Mouse (Mus musculus) heart, embryonic 16.5 days (tissue): ENCODE measurements at regions not wholly inside any gene's neighbourhood (a gene's known extent, or its start where the extent isn't known, plus 50 kb on each side); places are given as distances from the start of the nearest gene placed in this dataset.

Experiments used
- ATAC-seq: fragments of 200-750 bp; cut with Nextera tagmentation; replicated peaks from 2 replicates; pipeline ENCODE4 v1.8.0; 2017; ENCODE audit warnings: moderate number of reproducible peaks; ENCODE audit not compliant: insufficient read depth, low FRiP score; ENCODE audit errors: extremely low read depth
- H3K27ac ChIP-seq: fragments of 300-500 bp; sonication (generic); 2 replicates; pipeline ENCODE4 v1.5.1; 2014; ENCODE audit warnings: mild to moderate bottlenecking, low read length, control low read depth, moderate library complexity
- H3K27me3 ChIP-seq: fragments of 300-500 bp; sonication (generic); 2 replicates; pipeline ENCODE4 v1.6.1; 2014; ENCODE audit warnings: low read length, mixed read lengths; ENCODE audit not compliant: control insufficient read depth, insufficient read depth
- H3K36me3 ChIP-seq: fragments of 300-500 bp; sonication (generic); 2 replicates; pipeline ENCODE4 v1.6.1; 2014; ENCODE audit not compliant: control insufficient read depth, insufficient read depth
- H3K4me1 ChIP-seq: fragments of 300-500 bp; sonication (generic); 2 replicates; pipeline ENCODE4 v1.6.1; 2014; ENCODE audit warnings: low read length, mixed read lengths; ENCODE audit not compliant: control insufficient read depth, insufficient read depth
- H3K4me2 ChIP-seq: fragments of 300-500 bp; sonication (generic); 2 replicates; pipeline ENCODE4 v1.6.1; 2014; ENCODE audit warnings: low read depth, mild to moderate bottlenecking, control low read depth, low read length
- H3K4me3 ChIP-seq: fragments of 300-500 bp; sonication (generic); 2 replicates; pipeline ENCODE4 v1.5.1; 2014; ENCODE audit warnings: mild to moderate bottlenecking, control low read depth, low read length
- H3K9ac ChIP-seq: fragments of 300-500 bp; sonication (generic); 2 replicates; pipeline ENCODE4 v1.6.1; 2014; ENCODE audit warnings: low read length, control low read depth
- H3K9me3 ChIP-seq: fragments of 300-500 bp; sonication (generic); replicated peaks from 2 replicates; pipeline ENCODE4 v1.6.1; 2016; ENCODE audit warnings: low read length; ENCODE audit not compliant: control insufficient read depth
- WGBS: fragments of 180-500 bp; shearing (Covaris S2); extraction: QIAGEN DNeasy Blood & Tissue Kit; methylation state at CpG from one replicate; pipeline ENCODE4 v1.1.7; 2014; 5-methylcytosine and 5-hydroxymethylcytosine counted together

DNA sequence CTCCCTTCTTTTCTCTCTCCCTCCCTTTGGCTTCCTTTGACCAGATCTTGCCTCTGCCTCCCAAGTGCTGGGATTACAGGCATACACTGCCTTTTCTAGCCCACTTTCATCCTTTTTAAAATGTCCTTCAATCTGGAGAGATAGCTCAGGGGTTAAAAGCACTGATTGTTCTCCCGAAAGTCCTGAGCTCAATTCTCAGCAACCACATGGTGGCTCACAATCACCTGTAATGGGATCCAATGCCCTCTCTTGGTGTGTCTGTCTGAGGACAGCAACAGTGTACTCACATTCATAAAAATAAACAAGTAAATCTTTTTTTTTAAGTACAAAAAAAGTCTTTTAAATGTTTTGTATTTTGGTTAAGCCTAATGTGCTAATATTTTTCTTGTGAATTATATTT lies 158.4 kb upstream of the Rpl34 start:
- Histone ChIP-seq H3K4me1 (no peaks in the 10 kb centered on the region; the same call in 1 of the 2 replicates), H3K4me3 (no peak overlapping the region), H3K9me3 (peaks cover 3% of the 10 kb centered on the region; the same call in 1 of the 2 replicates), H3K27ac (no peak overlapping the region), H3K4me2 (no peak overlapping the region), H3K9ac (no peak overlapping the region), H3K27me3 (no peaks in the 10 kb centered on the region), H3K36me3 (no peaks in the 10 kb centered on the region)
- ATAC-seq = no peak
- 59% methylated on average over 1 of the region's 1 CpGs for WGBS

DNA sequence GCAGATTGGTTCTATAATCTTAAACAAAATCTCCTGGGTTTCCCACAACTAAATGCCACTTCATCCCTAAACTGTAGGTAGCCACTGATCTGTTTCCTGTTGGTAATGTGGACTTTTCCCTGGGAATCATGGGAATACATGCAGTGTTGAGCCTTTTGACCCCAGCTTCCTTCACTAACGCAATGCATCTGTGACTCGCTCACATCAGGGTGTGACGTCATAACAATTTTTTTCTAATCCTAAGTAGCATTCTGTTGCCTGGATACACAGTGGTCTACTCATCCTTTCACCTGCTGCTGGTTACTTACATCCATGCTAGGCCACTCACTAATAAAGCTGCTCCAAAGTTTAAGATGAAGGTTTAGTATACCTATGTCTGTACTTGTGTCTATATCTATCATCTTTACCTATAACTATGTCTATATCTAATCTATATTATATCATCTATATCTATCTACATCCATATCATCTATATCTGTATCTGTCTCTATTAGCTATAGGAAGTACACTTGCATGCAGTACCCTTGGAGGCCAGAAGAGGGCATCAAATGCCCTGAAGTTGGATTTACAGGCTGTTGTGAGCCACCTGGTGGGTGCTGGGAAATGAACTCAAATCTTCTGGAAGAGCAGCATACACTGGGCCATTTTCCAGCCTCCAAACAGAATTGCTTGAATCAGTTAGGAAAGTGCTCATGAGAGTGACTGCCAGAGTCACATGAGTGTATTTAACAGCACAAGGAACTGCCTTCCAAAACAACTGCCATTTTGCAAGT lies 157.5 kb upstream of the Rpl34 start:
- WGBS = 79% methylated on average over 3 of the region's 3 CpGs
- H3K27ac ChIP-seq = no peak overlapping the region
- H3K4me2 ChIP-seq = no peak overlapping the region
- H3K4me1 ChIP-seq = no peaks in the 10 kb centered on the region; the same call in 1 of the 2 replicates
- no peak overlapping the region for H3K4me3 ChIP-seq
- no peak overlapping the region for H3K9ac ChIP-seq
- ATAC-seq = no peak
- H3K9me3 ChIP-seq = peaks cover 3% of the 10 kb centered on the region; the same call in 1 of the 2 replicates
- no peaks in the 10 kb centered on the region for H3K27me3 ChIP-seq
- no peaks in the 10 kb centered on the region for H3K36me3 ChIP-seq

DNA sequence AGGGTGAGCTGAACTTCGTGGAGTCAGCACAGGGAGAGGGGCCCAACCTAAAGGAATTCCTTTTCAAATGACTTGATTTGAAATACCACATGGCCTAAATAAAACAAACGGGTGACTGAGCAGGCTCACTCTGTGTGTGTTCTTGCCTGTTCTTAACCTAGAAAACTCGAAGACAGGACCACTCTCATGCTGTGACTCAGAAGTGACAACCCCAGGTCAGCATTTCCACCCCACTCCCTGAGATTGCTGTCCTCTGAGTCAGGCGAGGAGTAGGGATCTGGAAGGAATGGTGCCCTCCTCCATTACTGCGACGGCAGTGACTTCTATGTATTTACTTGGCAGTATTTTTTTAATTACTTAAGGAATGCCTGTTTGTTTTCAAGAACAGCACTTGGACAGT lies 155.8 kb upstream of the Rpl34 start:
- no peaks in the 10 kb centered on the region for H3K36me3 ChIP-seq
- H3K4me3 ChIP-seq = no peak overlapping the region
- H3K27me3 ChIP-seq = no peaks in the 10 kb centered on the region
- 45% methylated on average over 6 of the region's 6 CpGs for WGBS
- no peak overlapping the region for H3K4me2 ChIP-seq
- ATAC-seq = no peak
- no peak overlapping the region for H3K9ac ChIP-seq
- no peak overlapping the region for H3K27ac ChIP-seq
- no peaks in the 10 kb centered on the region; the same call in 1 of the 2 replicates for H3K4me1 ChIP-seq
- H3K9me3 ChIP-seq = peaks cover 3% of the 10 kb centered on the region; the same call in 1 of the 2 replicates

DNA sequence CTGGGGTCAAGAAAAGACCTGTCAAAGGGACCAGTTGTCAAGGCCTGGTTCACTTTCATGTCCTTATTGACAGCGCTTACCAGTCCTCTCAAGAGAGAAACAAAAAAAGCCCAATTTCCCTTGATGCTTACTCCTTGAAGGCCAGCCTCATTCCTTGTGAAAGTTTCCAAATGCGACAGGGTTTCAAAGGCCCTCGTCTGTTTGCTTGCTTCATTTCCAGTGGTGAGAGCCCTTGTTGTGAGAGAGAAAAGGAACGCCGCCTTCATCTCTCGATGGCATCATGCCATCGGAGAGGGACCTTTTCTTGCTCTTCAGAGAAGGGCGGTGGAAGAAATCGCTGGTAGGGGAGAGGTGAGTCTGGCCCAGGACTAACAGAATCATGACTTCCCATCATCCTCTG lies 154.2 kb upstream of the Rpl34 start:
- no peak overlapping the region for H3K27ac ChIP-seq
- no peak overlapping the region for H3K9ac ChIP-seq
- no peaks in the 10 kb centered on the region for H3K36me3 ChIP-seq
- WGBS = 84% methylated on average over 9 of the region's 9 CpGs
- H3K9me3 ChIP-seq = peaks cover 3% of the 10 kb centered on the region; the same call in 1 of the 2 replicates
- H3K4me1 ChIP-seq = peaks cover 2% of the 10 kb centered on the region
- no peak overlapping the region for H3K4me3 ChIP-seq
- no peak for ATAC-seq
- H3K27me3 ChIP-seq = no peaks in the 10 kb centered on the region
- H3K4me2 ChIP-seq = no peak overlapping the region

DNA sequence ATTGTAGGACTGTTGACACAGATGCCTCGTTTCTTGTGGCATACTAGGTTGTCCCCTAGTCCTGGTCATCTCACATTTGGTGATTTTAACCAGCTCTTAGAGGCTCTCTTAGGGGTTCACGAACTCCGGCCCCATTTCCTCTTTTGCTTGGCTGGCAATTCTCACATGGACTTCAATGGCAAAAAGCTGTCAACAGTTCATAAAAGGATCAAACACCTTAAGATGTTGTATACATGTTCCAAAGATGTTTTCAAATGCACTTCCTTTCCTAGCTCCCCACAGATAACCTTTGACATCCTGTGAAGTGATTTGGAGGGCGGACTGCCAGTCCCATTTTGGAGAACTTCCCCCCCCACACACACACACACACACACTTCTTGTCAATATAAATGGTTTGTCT lies 153.7 kb upstream of the Rpl34 start:
- Histone ChIP-seq H3K9me3 (peaks cover 3% of the 10 kb centered on the region; the same call in 1 of the 2 replicates), H3K4me1 (peaks cover 7% of the 10 kb centered on the region), H3K36me3 (no peaks in the 10 kb centered on the region), H3K27ac (no peak overlapping the region), H3K4me3 (no peak overlapping the region), H3K4me2 (no peak overlapping the region), H3K9ac (no peak overlapping the region), H3K27me3 (no peaks in the 10 kb centered on the region)
- ATAC-seq = no peak
- 38% methylated on average over 4 of the region's 4 CpGs for WGBS

DNA sequence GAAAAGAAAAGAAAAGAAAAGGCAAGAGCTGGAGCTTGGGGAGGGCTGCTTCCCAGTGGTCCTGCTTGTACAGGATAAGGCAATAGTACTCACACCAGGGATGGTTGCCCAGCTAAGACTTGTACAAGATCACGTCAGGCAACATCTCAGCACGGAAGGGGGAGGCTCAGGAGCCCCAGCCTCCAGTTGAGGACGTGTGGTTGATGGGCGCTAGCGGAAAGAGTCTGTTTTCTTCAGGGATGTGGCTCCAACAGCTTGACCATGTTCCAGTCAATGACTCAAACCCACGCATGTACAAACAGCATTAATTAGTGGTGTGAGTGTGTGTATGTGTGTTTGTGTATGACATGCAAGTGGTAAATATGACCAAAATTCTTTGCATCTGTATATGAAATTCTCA lies 153.1 kb upstream of the Rpl34 start:
- WGBS = 75% methylated on average over 6 of the region's 6 CpGs
- H3K36me3 ChIP-seq = no peaks in the 10 kb centered on the region
- H3K27me3 ChIP-seq = no peaks in the 10 kb centered on the region
- no peak overlapping the region for H3K4me2 ChIP-seq
- peaks cover 3% of the 10 kb centered on the region; the same call in 1 of the 2 replicates for H3K9me3 ChIP-seq
- no peak for ATAC-seq
- no peak overlapping the region for H3K9ac ChIP-seq
- H3K4me1 ChIP-seq = peaks cover 8% of the 10 kb centered on the region
- H3K27ac ChIP-seq = no peak overlapping the region
- H3K4me3 ChIP-seq = no peak overlapping the region

DNA sequence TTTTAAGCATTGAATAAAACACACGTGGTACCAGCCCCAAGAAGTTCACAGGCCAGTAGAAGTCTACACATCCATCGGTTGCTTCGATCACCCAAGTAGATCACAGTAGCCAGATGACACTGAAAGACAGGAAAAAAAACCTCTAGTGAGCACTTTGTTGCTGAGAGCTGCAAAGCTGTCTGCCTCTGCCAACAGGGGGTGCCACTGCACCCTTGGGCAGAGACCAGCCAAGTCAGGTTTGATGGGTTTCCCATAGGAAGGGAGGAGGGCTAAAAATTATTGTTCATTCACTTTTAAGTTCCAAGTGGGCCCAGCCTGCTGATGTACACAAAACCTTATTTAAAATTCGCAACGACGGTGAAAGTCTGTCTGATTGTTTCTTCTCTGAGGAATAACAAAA lies 150.3 kb upstream of the Rpl34 start:
- H3K27ac ChIP-seq = no peak overlapping the region
- 84% methylated on average over 6 of the region's 6 CpGs for WGBS
- no peaks in the 10 kb centered on the region for H3K9me3 ChIP-seq
- no peak overlapping the region for H3K4me3 ChIP-seq
- peaks cover 11% of the 10 kb centered on the region for H3K4me1 ChIP-seq
- ATAC-seq = no peak
- H3K9ac ChIP-seq = no peak overlapping the region
- no peaks in the 10 kb centered on the region for H3K27me3 ChIP-seq
- H3K36me3 ChIP-seq = no peaks in the 10 kb centered on the region
- H3K4me2 ChIP-seq = no peak overlapping the region

DNA sequence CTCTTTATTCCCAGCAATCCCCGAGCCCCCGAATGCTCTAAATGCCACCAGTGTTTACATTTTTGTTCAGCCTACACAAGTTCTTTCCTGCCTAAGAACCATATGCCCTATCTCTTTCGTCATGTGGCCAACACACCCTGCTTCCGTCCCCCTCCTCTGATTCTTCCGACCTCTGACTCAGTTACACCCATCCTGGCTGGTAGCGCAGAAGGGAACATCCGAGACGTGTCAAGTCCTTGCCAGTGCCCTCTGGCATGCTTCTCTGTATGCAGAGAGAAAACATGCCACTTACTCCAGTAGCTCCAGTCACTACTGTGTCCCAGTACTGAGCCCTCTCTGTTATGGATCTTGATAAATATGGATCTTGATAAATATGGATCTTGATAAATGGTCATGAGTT lies 149.3 kb upstream of the Rpl34 start:
- peak overlapping the region; percentile 53 for H3K4me2 ChIP-seq
- H3K27ac ChIP-seq = no peak overlapping the region
- no peak for ATAC-seq
- H3K36me3 ChIP-seq = no peaks in the 10 kb centered on the region
- no peaks in the 10 kb centered on the region for H3K9me3 ChIP-seq
- 15% methylated on average over 8 of the region's 8 CpGs for WGBS
- no peak overlapping the region for H3K9ac ChIP-seq
- H3K27me3 ChIP-seq = no peaks in the 10 kb centered on the region
- no peak overlapping the region for H3K4me3 ChIP-seq
- H3K4me1 ChIP-seq = peaks cover 11% of the 10 kb centered on the region

DNA sequence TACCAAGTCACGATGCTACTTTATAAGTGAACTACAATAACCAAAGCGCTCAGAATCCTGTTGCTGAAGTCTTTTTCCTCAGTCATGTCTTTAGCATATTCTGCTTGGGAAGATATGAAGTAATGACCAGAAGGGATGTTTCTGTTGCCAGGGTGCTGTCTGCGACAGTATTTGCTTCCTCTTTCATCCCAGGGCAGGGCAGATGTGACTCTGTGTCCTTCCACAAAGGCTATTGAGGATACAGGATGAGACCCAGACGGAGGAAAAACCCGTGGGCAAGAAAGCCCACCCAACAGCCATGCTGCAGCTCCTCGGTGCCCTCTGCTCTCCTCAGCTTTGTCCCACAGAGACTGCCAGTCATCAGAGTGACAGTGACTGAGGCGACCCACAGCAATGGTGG lies 148.6 kb upstream of the Rpl34 start:
- H3K4me3 ChIP-seq = no peak overlapping the region
- WGBS = 49% methylated on average over 7 of the region's 7 CpGs

More for the DNA sequence above, 148.6 kb upstream of the Rpl34 start:
- H3K4me2 ChIP-seq = peak overlapping the region; percentile 53
- no peaks in the 10 kb centered on the region for H3K27me3 ChIP-seq
- no peaks in the 10 kb centered on the region for H3K9me3 ChIP-seq
- no peaks in the 10 kb centered on the region for H3K36me3 ChIP-seq
- H3K4me1 ChIP-seq = peaks cover 11% of the 10 kb centered on the region
- H3K27ac ChIP-seq = no peak overlapping the region
- no peak overlapping the region for H3K9ac ChIP-seq
- no peak for ATAC-seq
